Mouse (Mus musculus): ENCODE measurements around the gene Ifi211. TPM values are rescaled to one million over a fixed set of nuclear protein-coding genes. Genes with fewer than 3 reads are reported as not detected.
"Not testable (repeated sequence)": the region's sequence is repeated elsewhere in the genome, so short reads cannot be mapped to it uniquely, and the experiment has no call there.

Gene Ifi211
- polyA plus RNA-seq, 1 experiment from 2014 or later = 0.72 TPM

- H3K4me3 ChIP-seq (ENCODE audit: low read length); H3K9me3 ChIP-seq (ENCODE audit: control insufficient read depth, low read length); H3K36me3 ChIP-seq (ENCODE audit: control insufficient read depth, insufficient read depth, low read length); ATAC-seq; H3K4me2 ChIP-seq (ENCODE audit: low read depth, low read length); H3K4me1 ChIP-seq (ENCODE audit: control insufficient read depth, insufficient read depth, low read length); H3K27ac ChIP-seq (ENCODE audit: low read length); H3K27me3 ChIP-seq (replicated peaks; ENCODE audit: control insufficient read depth, insufficient read depth, low read length); H3K9ac ChIP-seq (ENCODE audit: low read depth, low read length): not testable (repeated sequence)
- 76% methylated on average over 2 of the region's 2 CpGs for WGBS
These were observed 28.7 kb upstream of the Ifi211 start for GRCm38 (mm10) chr1:173941522-173941921.

- H3K27me3 ChIP-seq (replicated peaks; ENCODE audit: control insufficient read depth, insufficient read depth, low read length); H3K27ac ChIP-seq (ENCODE audit: low read length); H3K36me3 ChIP-seq (ENCODE audit: control insufficient read depth, insufficient read depth, low read length); H3K9ac ChIP-seq (ENCODE audit: low read depth, low read length); H3K4me2 ChIP-seq (ENCODE audit: low read depth, low read length); ATAC-seq; H3K4me1 ChIP-seq (ENCODE audit: control insufficient read depth, insufficient read depth, low read length); H3K9me3 ChIP-seq (ENCODE audit: control insufficient read depth, low read length); H3K4me3 ChIP-seq (ENCODE audit: low read length): not testable (repeated sequence)
- 67% methylated on average over 3 of the region's 3 CpGs for WGBS
These were observed 6.4 kb upstream of the Ifi211 start for GRCm38 (mm10) chr1:173919279-173919678.

GRCm38 (mm10) chr1:173914559-173914958, 1.7 kb upstream of the Ifi211 start:
- Histone ChIP-seq H3K9ac (ENCODE audit: low read depth, low read length) (no peak overlapping the region), H3K9me3 (ENCODE audit: control insufficient read depth, low read length) (no peaks in the 10 kb centered on the region), H3K27me3 (replicated peaks; ENCODE audit: control insufficient read depth, insufficient read depth, low read length) (no peaks in the 10 kb centered on the region), H3K4me2 (ENCODE audit: low read depth, low read length) (no peak overlapping the region), H3K4me3 (ENCODE audit: low read length) (no peak overlapping the region), H3K27ac (ENCODE audit: low read length) (no peak overlapping the region), H3K36me3 (ENCODE audit: control insufficient read depth, insufficient read depth, low read length) (no peaks in the 10 kb centered on the region), H3K4me1 (ENCODE audit: control insufficient read depth, insufficient read depth, low read length) (no peaks in the 10 kb centered on the region)
- WGBS = 87% methylated on average over 2 of the region's 2 CpGs
- ATAC-seq = no peak

GRCm38 (mm10) chr1:173913256-173913791, 478 bp upstream of the Ifi211 start:
- not testable (repeated sequence) for H3K27ac ChIP-seq (ENCODE audit: low read length); H3K4me1 ChIP-seq (ENCODE audit: control insufficient read depth, insufficient read depth, low read length); ATAC-seq; H3K9me3 ChIP-seq (ENCODE audit: control insufficient read depth, low read length); H3K36me3 ChIP-seq (ENCODE audit: control insufficient read depth, insufficient read depth, low read length); H3K4me2 ChIP-seq (ENCODE audit: low read depth, low read length); H3K27me3 ChIP-seq (replicated peaks; ENCODE audit: control insufficient read depth, insufficient read depth, low read length); H3K4me3 ChIP-seq (ENCODE audit: low read length); H3K9ac ChIP-seq (ENCODE audit: low read depth, low read length)

- ATAC-seq = no peak
- WGBS = 87% methylated on average over 2 of the region's 2 CpGs
- Histone ChIP-seq H3K4me2 (ENCODE audit: low read depth, low read length) (no peak overlapping the region), H3K4me3 (ENCODE audit: low read length) (no peak overlapping the region), H3K27me3 (replicated peaks; ENCODE audit: control insufficient read depth, insufficient read depth, low read length) (no peaks in the 10 kb centered on the region), H3K36me3 (ENCODE audit: control insufficient read depth, insufficient read depth, low read length) (no peaks in the 10 kb centered on the region), H3K9ac (ENCODE audit: low read depth, low read length) (no peak overlapping the region), H3K9me3 (ENCODE audit: control insufficient read depth, low read length) (no peaks in the 10 kb centered on the region), H3K27ac (ENCODE audit: low read length) (no peak overlapping the region), H3K4me1 (ENCODE audit: control insufficient read depth, insufficient read depth, low read length) (no peaks in the 10 kb centered on the region)
These were observed 910 bp downstream of the Ifi211 start for GRCm38 (mm10) chr1:173911808-173912464.

- H3K9me3 ChIP-seq (ENCODE audit: control insufficient read depth, low read length); H3K4me3 ChIP-seq (ENCODE audit: low read length); H3K4me2 ChIP-seq (ENCODE audit: low read depth, low read length); H3K36me3 ChIP-seq (ENCODE audit: control insufficient read depth, insufficient read depth, low read length); ATAC-seq; H3K27me3 ChIP-seq (replicated peaks; ENCODE audit: control insufficient read depth, insufficient read depth, low read length); H3K4me1 ChIP-seq (ENCODE audit: control insufficient read depth, insufficient read depth, low read length); H3K27ac ChIP-seq (ENCODE audit: low read length); H3K9ac ChIP-seq (ENCODE audit: low read depth, low read length): not testable (repeated sequence)
These were observed 4.5 kb downstream of the Ifi211 start for GRCm38 (mm10) chr1:173908390-173908789.

GRCm38 (mm10) chr1:173905885-173906284, 7.0 kb downstream of the Ifi211 start:
- ATAC-seq; H3K4me1 ChIP-seq (ENCODE audit: control insufficient read depth, insufficient read depth, low read length); H3K27me3 ChIP-seq (replicated peaks; ENCODE audit: control insufficient read depth, insufficient read depth, low read length); H3K4me2 ChIP-seq (ENCODE audit: low read depth, low read length); H3K9ac ChIP-seq (ENCODE audit: low read depth, low read length); H3K9me3 ChIP-seq (ENCODE audit: control insufficient read depth, low read length); H3K36me3 ChIP-seq (ENCODE audit: control insufficient read depth, insufficient read depth, low read length); H3K27ac ChIP-seq (ENCODE audit: low read length); H3K4me3 ChIP-seq (ENCODE audit: low read length): not testable (repeated sequence)
- WGBS = 95% methylated on average over 4 of the region's 4 CpGs

- not testable (repeated sequence) for H3K4me2 ChIP-seq (ENCODE audit: low read depth, low read length); H3K9ac ChIP-seq (ENCODE audit: low read depth, low read length); H3K27me3 ChIP-seq (replicated peaks; ENCODE audit: control insufficient read depth, insufficient read depth, low read length); H3K9me3 ChIP-seq (ENCODE audit: control insufficient read depth, low read length); H3K27ac ChIP-seq (ENCODE audit: low read length); H3K4me3 ChIP-seq (ENCODE audit: low read length); ATAC-seq; H3K4me1 ChIP-seq (ENCODE audit: control insufficient read depth, insufficient read depth, low read length); H3K36me3 ChIP-seq (ENCODE audit: control insufficient read depth, insufficient read depth, low read length)
These were observed 23.1 kb downstream of the Ifi211 start for GRCm38 (mm10) chr1:173889741-173890140.

- H3K9ac ChIP-seq (ENCODE audit: low read depth, low read length); H3K4me3 ChIP-seq (ENCODE audit: low read length); H3K27me3 ChIP-seq (replicated peaks; ENCODE audit: control insufficient read depth, insufficient read depth, low read length); H3K36me3 ChIP-seq (ENCODE audit: control insufficient read depth, insufficient read depth, low read length); H3K9me3 ChIP-seq (ENCODE audit: control insufficient read depth, low read length); H3K27ac ChIP-seq (ENCODE audit: low read length); ATAC-seq; H3K4me1 ChIP-seq (ENCODE audit: control insufficient read depth, insufficient read depth, low read length); H3K4me2 ChIP-seq (ENCODE audit: low read depth, low read length): not testable (repeated sequence)
- no CpG with 5 or more reads among the region's 2 CpGs for WGBS
These were observed 25.6 kb downstream of the Ifi211 start for GRCm38 (mm10) chr1:173887026-173887787.

All from intestine, embryonic 16.5 days (tissue).